Mouse (Mus musculus) kidney, embryonic 16.5 days (tissue): ENCODE measurements around the gene Atp1a1. TPM values are rescaled to one million over a fixed set of nuclear protein-coding genes. Genes with fewer than 3 reads are reported as not detected.
A peak's percentile ranks its signal among the peaks of the same experiment; 100 is the strongest.

Experiments
- ATAC-seq: fragments of 200-750 bp; cut with Nextera tagmentation; 2 replicates; pipeline ENCODE4 v1.8.0; 2017; ENCODE audit warnings: moderate TSS enrichment; ENCODE audit not compliant: low FRiP score, low TSS enrichment
- H3K27ac ChIP-seq: fragments of 300-500 bp; sonication (generic); 2 replicates; pipeline ENCODE4 v1.5.1; 2014; ENCODE audit warnings: low read length
- H3K27me3 ChIP-seq: fragments of 300-500 bp; sonication (generic); 2 replicates; pipeline ENCODE4 v1.6.1; 2014; ENCODE audit warnings: low read length, control low read depth, mixed read lengths; ENCODE audit not compliant: insufficient read depth
- H3K36me3 ChIP-seq: fragments of 300-500 bp; sonication (generic); 2 replicates; pipeline ENCODE4 v1.6.1; 2014; ENCODE audit warnings: low read length, control low read depth, mixed read lengths; ENCODE audit not compliant: insufficient read depth
- H3K4me1 ChIP-seq: fragments of 300-500 bp; sonication (generic); 2 replicates; pipeline ENCODE4 v1.6.1; 2014; ENCODE audit warnings: low read length, control low read depth, mixed read lengths; ENCODE audit not compliant: insufficient read depth
- H3K4me2 ChIP-seq: fragments of 300-500 bp; sonication (generic); replicated peaks from 2 replicates; pipeline ENCODE4 v1.6.1; 2014; ENCODE audit warnings: low read depth, low read length
- H3K4me3 ChIP-seq: fragments of 300-500 bp; sonication (generic); 2 replicates; pipeline ENCODE4 v1.5.1; 2014; ENCODE audit warnings: mild to moderate bottlenecking, low read length
- H3K9ac ChIP-seq: fragments of 300-500 bp; sonication (generic); replicated peaks from 2 replicates; pipeline ENCODE4 v1.6.1; 2014; ENCODE audit warnings: low read length
- H3K9me3 ChIP-seq: fragments of 300-500 bp; sonication (generic); 2 replicates; pipeline ENCODE4 v1.6.1; 2016; ENCODE audit warnings: low read length, control low read depth
- WGBS: fragments of 180-500 bp; shearing (Covaris S2); extraction: QIAGEN DNeasy Blood & Tissue Kit; methylation state at CpG from one replicate; pipeline ENCODE4 v1.1.7; 2014; 5-methylcytosine and 5-hydroxymethylcytosine counted together
- polyA plus RNA-seq: library from polyadenylated mRNA; unstranded; fragments of >200 nt; fragmentation: Nextera tagmentation; extraction: Ambion mirVana; gene quantifications from 2 replicates; pipeline ENCODE4 v1.2.1, GENCODE M21; 2015

The Atp1a1 gene
- polyA plus RNA-seq, 1 experiment from 2014 or later, result 426 TPM

DNA sequence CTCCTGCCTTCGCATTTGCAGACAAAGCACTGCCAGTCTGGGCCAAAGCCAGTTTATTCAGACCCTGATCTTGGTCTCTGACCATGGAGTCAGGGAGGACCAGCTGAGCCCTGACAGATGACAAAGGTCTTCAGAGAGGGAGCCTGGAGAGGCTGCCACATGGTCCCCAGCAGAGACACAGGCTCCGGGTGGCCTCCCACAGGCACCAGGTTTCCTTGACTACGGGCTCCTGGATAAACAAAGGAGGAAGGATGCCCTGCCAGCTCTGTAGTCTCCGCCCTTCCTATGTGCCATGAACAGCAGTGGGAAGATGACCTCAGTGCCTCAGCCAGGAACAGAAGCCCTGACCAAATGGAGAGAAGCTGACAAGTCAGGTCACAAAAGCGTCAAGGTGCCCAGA lies 27.1 kb downstream of the Atp1a1 start:
- H3K27me3 ChIP-seq, result no peaks in the 10 kb centered on the region
- WGBS, result 43% methylated on average over 5 of the region's 5 CpGs

DNA sequence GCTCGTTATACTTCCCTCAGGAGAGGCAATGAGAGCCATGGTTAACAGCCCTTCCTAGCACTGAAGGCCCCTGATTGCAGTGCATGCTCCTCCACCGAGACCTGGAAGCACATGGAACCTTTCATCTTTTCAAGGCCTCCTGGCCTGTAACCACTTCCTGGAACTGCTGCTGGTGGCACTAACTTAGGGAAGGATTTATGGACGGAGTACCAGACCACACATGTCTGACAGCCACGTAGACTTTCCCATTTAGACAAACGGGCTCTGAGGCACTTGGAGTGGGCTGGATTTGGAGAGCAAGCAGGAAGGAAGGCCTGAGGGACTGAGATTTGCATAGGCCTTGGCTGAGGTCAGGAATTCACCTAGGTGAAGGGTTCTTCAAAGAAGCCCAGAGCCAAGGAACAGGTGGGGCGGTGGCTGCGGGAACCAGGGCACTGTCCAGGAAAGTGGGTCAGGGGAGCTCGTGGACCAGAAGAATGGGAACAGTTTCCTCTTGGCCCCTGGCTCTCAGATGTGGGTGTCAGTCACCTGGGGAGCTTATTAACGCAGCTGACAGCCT lies 28.9 kb downstream of the Atp1a1 start:
- Histone ChIP-seq H3K9me3 (no peaks in the 10 kb centered on the region), H3K27me3 (no peaks in the 10 kb centered on the region), H3K36me3 (peaks cover 58% of the 10 kb centered on the region), H3K27ac (0 out of 2 replicates have a peak overlapping the region, but pooled peaks have one; percentile 18), H3K4me2 (no peak overlapping the region), H3K9ac (no peak overlapping the region), H3K4me3 (no peak overlapping the region), H3K4me1 (peaks cover 22% of the 10 kb centered on the region)
- WGBS, result 47% methylated on average over 9 of the region's 9 CpGs
- ATAC-seq, result no peak

More for the DNA sequence above, 27.1 kb downstream of the Atp1a1 start:
- Histone ChIP-seq H3K4me3 (no peak overlapping the region), H3K36me3 (peaks cover 76% of the 10 kb centered on the region), H3K27ac (no peak overlapping the region; the same call in 1 of the 2 replicates), H3K4me1 (peaks cover 8% of the 10 kb centered on the region), H3K9ac (no peak overlapping the region), H3K9me3 (no peaks in the 10 kb centered on the region), H3K4me2 (no peak overlapping the region)
- 0 out of 2 replicates have a peak, but pooled peaks have one; percentile 7 for ATAC-seq

GRCm38 (mm10) chr3:101574463-101575193 lies 29.9 kb downstream of the Atp1a1 start:
- 76% methylated on average over 3 of the region's 3 CpGs for WGBS

DNA sequence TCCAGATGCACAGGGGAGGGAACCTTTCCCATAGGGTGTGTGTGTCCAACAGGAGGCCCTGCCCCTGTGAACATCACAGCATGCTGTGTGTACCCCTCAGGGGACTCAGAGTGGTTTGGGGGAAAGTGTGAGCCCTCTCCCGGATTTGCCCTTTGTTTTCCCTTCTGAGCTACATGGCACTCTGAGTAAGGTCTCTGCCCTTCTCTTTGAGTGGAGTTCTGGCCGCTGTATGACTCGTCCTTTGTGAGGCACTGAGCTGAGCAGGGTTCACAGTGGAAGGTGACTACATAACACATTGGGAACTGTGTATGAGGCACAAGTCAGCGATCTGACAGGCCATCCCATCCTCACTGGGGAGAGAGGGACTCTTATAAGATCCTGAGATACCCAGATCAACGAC lies 31.5 kb downstream of the Atp1a1 start:
- Histone ChIP-seq H3K27ac (peak overlapping the region; percentile 88), H3K4me2 (no peak overlapping the region), H3K4me1 (peaks cover 22% of the 10 kb centered on the region), H3K9me3 (no peaks in the 10 kb centered on the region), H3K36me3 (peaks cover 32% of the 10 kb centered on the region), H3K9ac (peak overlapping the region; percentile 48; the same call in 1 of the 2 replicates), H3K27me3 (no peaks in the 10 kb centered on the region), H3K4me3 (no peak overlapping the region)
- ATAC-seq, result no peak
- 73% methylated on average over 5 of the region's 5 CpGs for WGBS

More at GRCm38 (mm10) chr3:101574463-101575193, 29.9 kb downstream of the Atp1a1 start:
- Histone ChIP-seq H3K27me3 (no peaks in the 10 kb centered on the region), H3K27ac (no peak overlapping the region), H3K4me2 (no peak overlapping the region), H3K9me3 (no peaks in the 10 kb centered on the region), H3K36me3 (peaks cover 48% of the 10 kb centered on the region), H3K4me3 (no peak overlapping the region), H3K9ac (no peak overlapping the region), H3K4me1 (peaks cover 22% of the 10 kb centered on the region)
- no peak for ATAC-seq

GRCm38 (mm10) chr3:101572174-101572626 lies 32.3 kb downstream of the Atp1a1 start:
- peak; percentile 86 for ATAC-seq
- H3K4me1 ChIP-seq, result peaks cover 22% of the 10 kb centered on the region
- peak overlapping the region; percentile 35 for H3K9ac ChIP-seq
- H3K27ac ChIP-seq, result peak overlapping the region; percentile 88
- H3K4me2 ChIP-seq, result no peak overlapping the region
- H3K27me3 ChIP-seq, result no peaks in the 10 kb centered on the region
- peaks cover 24% of the 10 kb centered on the region for H3K36me3 ChIP-seq
- H3K4me3 ChIP-seq, result no peak overlapping the region
- 19% methylated on average over 7 of the region's 7 CpGs for WGBS
- no peaks in the 10 kb centered on the region for H3K9me3 ChIP-seq

DNA sequence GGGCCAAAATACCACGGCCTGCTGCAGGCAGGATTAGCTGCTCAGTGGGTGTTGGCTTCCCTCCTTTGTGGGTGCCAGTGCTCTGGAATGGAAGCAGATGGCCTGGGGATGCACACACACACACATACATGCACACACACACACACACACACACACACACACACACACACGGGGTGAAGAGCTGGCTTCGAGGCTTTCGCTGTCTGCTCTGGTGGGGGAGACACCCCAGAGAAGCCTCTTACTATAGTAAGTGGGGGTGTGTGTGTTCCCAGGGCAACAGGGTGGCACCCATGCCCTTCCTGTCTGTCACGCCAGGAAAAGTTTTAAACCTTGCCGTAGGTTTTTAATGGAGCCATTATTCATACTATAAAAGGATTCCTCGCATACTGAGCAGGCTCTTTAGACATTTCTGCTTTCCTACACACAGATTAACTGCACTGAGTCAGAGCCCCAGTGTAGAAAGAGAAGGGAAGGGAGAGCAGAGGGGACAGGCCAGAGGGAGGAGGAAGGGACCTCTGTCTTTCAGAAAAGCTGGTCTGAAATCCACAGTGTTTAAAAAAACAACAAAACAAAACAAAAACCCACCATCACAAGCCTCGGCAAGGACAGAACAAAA lies 32.9 kb downstream of the Atp1a1 start:
- peak; percentile 62; the same call in 1 of the 2 replicates for ATAC-seq
- Histone ChIP-seq H3K4me2 (no peak overlapping the region), H3K36me3 (peaks cover 18% of the 10 kb centered on the region), H3K9ac (peak overlapping the region; percentile 35; the same call in 1 of the 2 replicates), H3K27ac (peak overlapping the region; percentile 88), H3K4me3 (no peak overlapping the region), H3K4me1 (peaks cover 22% of the 10 kb centered on the region), H3K9me3 (no peaks in the 10 kb centered on the region), H3K27me3 (no peaks in the 10 kb centered on the region)
- 26% methylated on average over 8 of the region's 8 CpGs for WGBS

- Histone ChIP-seq H3K4me1 (peaks cover 22% of the 10 kb centered on the region), H3K4me2 (no peak overlapping the region), H3K27me3 (no peaks in the 10 kb centered on the region), H3K9me3 (no peaks in the 10 kb centered on the region), H3K36me3 (peaks cover 11% of the 10 kb centered on the region), H3K27ac (peak overlapping the region; percentile 88), H3K4me3 (no peak overlapping the region), H3K9ac (no peak overlapping the region)
- 82% methylated on average over 6 of the region's 6 CpGs for WGBS
- ATAC-seq, result no peak
Measured at GRCm38 (mm10) chr3:101570747-101571514, 33.6 kb downstream of the Atp1a1 start.

- no peak overlapping the region for H3K9ac ChIP-seq
- H3K27me3 ChIP-seq, result no peaks in the 10 kb centered on the region
- no peak overlapping the region for H3K4me2 ChIP-seq
- WGBS, result 86% methylated on average over 3 of the region's 3 CpGs
- H3K4me1 ChIP-seq, result peaks cover 22% of the 10 kb centered on the region
- H3K4me3 ChIP-seq, result no peak overlapping the region
- H3K27ac ChIP-seq, result no peak overlapping the region
- H3K9me3 ChIP-seq, result no peaks in the 10 kb centered on the region
- H3K36me3 ChIP-seq, result peaks cover 4% of the 10 kb centered on the region
- no peak for ATAC-seq
Measured at GRCm38 (mm10) chr3:101570246-101570645, 34.2 kb downstream of the Atp1a1 start.

DNA sequence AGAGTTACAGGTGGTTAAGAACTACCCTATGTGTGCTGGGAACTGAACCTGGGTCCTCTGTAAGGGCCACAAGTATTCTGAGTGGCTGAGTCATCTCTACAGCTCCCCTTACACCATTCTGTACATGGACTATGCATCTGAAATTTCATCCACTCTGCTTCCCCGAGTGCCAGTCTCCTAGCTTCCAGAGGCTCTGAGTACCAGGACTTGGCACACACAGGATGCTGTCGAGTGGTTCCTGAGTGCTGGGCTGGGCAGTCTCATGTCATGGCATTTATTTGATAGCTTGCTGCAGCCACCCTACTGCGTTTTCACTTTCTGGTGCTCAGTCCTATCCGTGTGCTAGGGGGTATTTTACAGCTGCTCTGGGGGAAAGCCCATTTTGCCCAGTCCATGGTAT lies 35.9 kb downstream of the Atp1a1 start:
- WGBS, result 86% methylated on average over 4 of the region's 4 CpGs
- Histone ChIP-seq H3K36me3 (no peaks in the 10 kb centered on the region), H3K4me1 (peaks cover 22% of the 10 kb centered on the region), H3K4me2 (no peak overlapping the region), H3K9ac (no peak overlapping the region), H3K9me3 (no peaks in the 10 kb centered on the region), H3K4me3 (no peak overlapping the region), H3K27me3 (no peaks in the 10 kb centered on the region), H3K27ac (no peak overlapping the region)
- no peak for ATAC-seq
